Mouse (Mus musculus) testis, adult 2 months (tissue): ENCODE measurements at regions not wholly inside any gene's neighbourhood (a gene's known extent, or its start where the extent isn't known, plus 50 kb on each side); places are given as distances from the start of the nearest gene placed in this dataset.

Experiments used
- H3K27ac ChIP-seq: fragments of 200-500 bp; 2 replicates; pipeline ENCODE4 v1.5.1; 2012; ENCODE audit warnings: low read depth, low read length; ENCODE audit not compliant: control insufficient read depth, insufficient read depth
- H3K27me3 ChIP-seq: fragments of 200-500 bp; 2 replicates; pipeline ENCODE4 v1.6.1; 2012; ENCODE audit warnings: mild to moderate bottlenecking, low read length, moderate library complexity; ENCODE audit not compliant: control insufficient read depth, insufficient read depth
- H3K36me3 ChIP-seq: fragments of 200-500 bp; 2 replicates; pipeline ENCODE4 v1.6.1; 2012; ENCODE audit warnings: mild to moderate bottlenecking, low read length; ENCODE audit not compliant: control insufficient read depth, insufficient read depth
- H3K4me1 ChIP-seq: fragments of 200-500 bp; 2 replicates; pipeline ENCODE4 v1.6.1; 2012; ENCODE audit warnings: low read length; ENCODE audit not compliant: control insufficient read depth, insufficient read depth
- H3K4me3 ChIP-seq: fragments of 200-500 bp; 2 replicates; pipeline ENCODE4 v1.5.1; 2012; ENCODE audit warnings: low read depth, mild to moderate bottlenecking, low read length, moderate library complexity, mixed read lengths; ENCODE audit not compliant: control insufficient read depth
- CTCF ChIP-seq: fragments of 200-500 bp; IDR thresholded peaks from 2 replicates; pipeline ENCODE4 v1.5.1; 2012; ENCODE audit warnings: low read depth, mild to moderate bottlenecking, inconsistent platforms, low read length, moderate library complexity; ENCODE audit not compliant: control insufficient read depth, insufficient read depth, insufficient replicate concordance
- POLR2A ChIP-seq: fragments of 200-500 bp; IDR thresholded peaks from 2 replicates; pipeline ENCODE4 v1.6.1; 2012; ENCODE audit warnings: low read depth, mild to moderate bottlenecking, inconsistent platforms, low read length, moderate library complexity; ENCODE audit not compliant: control insufficient read depth

- no peak overlapping the region for H3K27ac ChIP-seq
- H3K4me1 ChIP-seq = no peaks in the 10 kb centered on the region
- H3K4me3 ChIP-seq = no peak overlapping the region
- TF ChIP-seq POLR2A (no peak), CTCF (no peak)
- H3K27me3 ChIP-seq = no peaks in the 10 kb centered on the region
- H3K36me3 ChIP-seq = no peaks in the 10 kb centered on the region
These were observed 265.0 kb upstream of the Tle4 start for GRCm38 (mm10) chr19:14862654-14863468.

GRCm38 (mm10) chr19:14855036-14855435 is 257.2 kb upstream of the Tle4 start:
- Histone ChIP-seq H3K36me3 (no peaks in the 10 kb centered on the region), H3K27ac (no peak overlapping the region), H3K4me3 (no peak overlapping the region), H3K27me3 (no peaks in the 10 kb centered on the region), H3K4me1 (no peaks in the 10 kb centered on the region)
- TF ChIP-seq CTCF = no peak
- TF ChIP-seq POLR2A = no peak

GRCm38 (mm10) chr19:14853416-14853815 is 255.6 kb upstream of the Tle4 start:
- Histone ChIP-seq H3K4me1 (no peaks in the 10 kb centered on the region), H3K27me3 (no peaks in the 10 kb centered on the region), H3K4me3 (no peak overlapping the region), H3K27ac (no peak overlapping the region), H3K36me3 (no peaks in the 10 kb centered on the region)
- no peak for TF ChIP-seq CTCF
- no peak for TF ChIP-seq POLR2A

GRCm38 (mm10) chr19:14849561-14849960 is 251.7 kb upstream of the Tle4 start:
- TF ChIP-seq POLR2A (no peak), CTCF (no peak)
- Histone ChIP-seq H3K4me3 (no peak overlapping the region), H3K27ac (no peak overlapping the region), H3K27me3 (no peaks in the 10 kb centered on the region), H3K4me1 (no peaks in the 10 kb centered on the region), H3K36me3 (no peaks in the 10 kb centered on the region)

GRCm38 (mm10) chr19:14847120-14847519 is 249.3 kb upstream of the Tle4 start:
- no peaks in the 10 kb centered on the region for H3K4me1 ChIP-seq
- no peaks in the 10 kb centered on the region for H3K36me3 ChIP-seq
- TF ChIP-seq POLR2A (no peak), CTCF (no peak)
- no peak overlapping the region for H3K27ac ChIP-seq
- H3K27me3 ChIP-seq = no peaks in the 10 kb centered on the region
- H3K4me3 ChIP-seq = no peak overlapping the region

GRCm38 (mm10) chr19:14835629-14836028 is 237.8 kb upstream of the Tle4 start:
- TF ChIP-seq POLR2A = no peak
- no peak for TF ChIP-seq CTCF
- no peak overlapping the region for H3K27ac ChIP-seq
- H3K4me1 ChIP-seq = no peaks in the 10 kb centered on the region
- no peak overlapping the region for H3K4me3 ChIP-seq
- H3K36me3 ChIP-seq = no peaks in the 10 kb centered on the region
- no peaks in the 10 kb centered on the region for H3K27me3 ChIP-seq

GRCm38 (mm10) chr19:14816354-14816753 is 218.5 kb upstream of the Tle4 start:
- TF ChIP-seq POLR2A (no peak), CTCF (no peak)
- no peak overlapping the region for H3K27ac ChIP-seq
- no peak overlapping the region for H3K4me3 ChIP-seq
- H3K4me1 ChIP-seq = no peaks in the 10 kb centered on the region
- no peaks in the 10 kb centered on the region for H3K27me3 ChIP-seq
- H3K36me3 ChIP-seq = no peaks in the 10 kb centered on the region

GRCm38 (mm10) chr19:14806787-14807186 is 208.9 kb upstream of the Tle4 start:
- TF ChIP-seq POLR2A (no peak), CTCF (no peak)

More at GRCm38 (mm10) chr19:14806787-14807186, 208.9 kb upstream of the Tle4 start:
- Histone ChIP-seq H3K36me3 (no peaks in the 10 kb centered on the region), H3K4me3 (no peak overlapping the region), H3K27me3 (no peaks in the 10 kb centered on the region), H3K27ac (no peak overlapping the region), H3K4me1 (no peaks in the 10 kb centered on the region)
